8 mouse cellular contexts compared by ENCODE assay signal in genomic region chr3:30600717-30601116, GRCm38 (mm10). TPM values are rescaled to one million over a fixed set of nuclear protein-coding genes. Genes with fewer than 3 reads are reported as not detected.
DNase-seq lines count a peak whose midpoint lies in the region; ATAC-seq and TF ChIP-seq lines count a peak whose summit lies in the region.

No protein-coding gene starts in this region.

- H3K4me2 ChIP-seq in heart, embryonic 14.5 days (ENCODE audit: low read length) = peak overlapping the region; percentile 74
- peak overlapping the region; percentile 90 for H3K4me2 ChIP-seq in lung, embryonic 14.5 days

- H3K9me3 ChIP-seq in heart, embryonic 14.5 days (ENCODE audit: control insufficient read depth, low read length) = no peaks in the 10 kb centered on the region
- no peaks in the 10 kb centered on the region for H3K9me3 ChIP-seq in lung, embryonic 14.5 days (ENCODE audit: low read depth, low read length)

- peaks cover 20% of the 10 kb centered on the region for H3K36me3 ChIP-seq in heart, embryonic 14.5 days (ENCODE audit: control insufficient read depth, insufficient read depth, low read length)
- H3K36me3 ChIP-seq in lung, embryonic 14.5 days (ENCODE audit: insufficient read depth) = peaks cover 13% of the 10 kb centered on the region

- ATAC-seq in heart, embryonic 14.5 days (ENCODE audit: insufficient number of reproducible peaks, insufficient read depth, low FRiP score, low read depth) = no peak
- ATAC-seq in lung, embryonic 14.5 days (ENCODE audit: insufficient read depth) = no peak
- no peak for ATAC-seq in megakaryocyte-erythroid progenitor cell, adult 5-6 weeks (replicated peaks; ENCODE audit: low FRiP score, low TSS enrichment, poor library complexity, severe bottlenecking)

- no peaks in the 10 kb centered on the region for H3K27me3 ChIP-seq in heart, embryonic 14.5 days (ENCODE audit: control insufficient read depth, insufficient read depth, low read length)
- no peaks in the 10 kb centered on the region for H3K27me3 ChIP-seq in lung, embryonic 14.5 days (ENCODE audit: insufficient read depth, low read length)

- under 1% methylated on average over 14 of the region's 14 CpGs for WGBS in heart, embryonic 14.5 days
- WGBS in lung, embryonic 14.5 days = 1% methylated on average over 14 of the region's 14 CpGs

- H3K27ac ChIP-seq in heart, embryonic 14.5 days (replicated peaks in 1 of 2; ENCODE audit: control insufficient read depth in 1 of 2, insufficient read depth in 1 of 2, low read depth in 2 of 2, low read length in 2 of 2) = peak overlapping the region; percentile 52 to 96; a peak in 2 of 4 replicates
- peak overlapping the region; percentile 55; the same call in 1 of the 2 replicates for H3K27ac ChIP-seq in lung, embryonic 14.5 days (ENCODE audit: low read depth)

- H3K4me1 ChIP-seq in heart, embryonic 14.5 days (ENCODE audit: control insufficient read depth in 2 of 2, insufficient read depth in 2 of 2, low read length in 2 of 2) = peaks cover 6 to 8% of the 10 kb centered on the region in 2 experiments; a peak in 3 of 4 replicates
- peaks cover 7% of the 10 kb centered on the region for H3K4me1 ChIP-seq in lung, embryonic 14.5 days (ENCODE audit: insufficient read depth)

- peak overlapping the region; percentile 62 for H3K9ac ChIP-seq in heart, embryonic 14.5 days (ENCODE audit: low read length)
- H3K9ac ChIP-seq in lung, embryonic 14.5 days = peak overlapping the region; percentile 41

- peak overlapping the region; percentile 63 to 87 for H3K4me3 ChIP-seq in heart, embryonic 14.5 days (ENCODE audit: control insufficient read depth in 1 of 2, insufficient read depth in 1 of 2, low read depth in 1 of 2, low read length in 2 of 2)
- H3K4me3 ChIP-seq in lung, embryonic 14.5 days (ENCODE audit: low read depth, low read length) = peak overlapping the region; percentile 91

- peak; percentile 47 to 51 for DNase-seq in CD8-positive naive resting alpha-beta T cell, adult 2 months (ENCODE audit: low read depth in 2 of 2, low spot score in 2 of 2)
- DNase-seq in Muller cell, postnatal 12 days (ENCODE audit: inconsistent ontology term) = peak; percentile 73
- peak; percentile 72 for DNase-seq in embryo, embryonic 9.5 days (ENCODE audit: extremely low spot score)
- peak; percentile 32 to 48 for DNase-seq in kidney, postnatal 4 days
- peak; percentile 60 for DNase-seq in lung, embryonic 14.5 days
- peak; percentile 18 to 26 for DNase-seq in right cerebral cortex, postnatal 36 days (ENCODE audit: low spot score in 2 of 2)

- TF ChIP-seq CTCF in lung, embryonic 14.5 days (IDR thresholded peaks at IDR 0.05; ENCODE audit: low read depth) = no peak

RNA-seq across cellular contexts. Expression of gene Actrt3, which starts 1.0 kb away (rescaled TPM):
- not detected in 2 replicates for polyA plus RNA-seq in heart, embryonic 14.5 days (2014; fragmentation: Nextera tagmentation; extraction: Ambion mirVana)
- polyA plus RNA-seq in lung, embryonic 14.5 days (2014; fragmentation: Nextera tagmentation; extraction: Ambion mirVana) = not detected in 2 replicates
- total RNA-seq in megakaryocyte-erythroid progenitor cell, adult 5-6 weeks (2014; fragmentation: Nextera tagmentation) = not detected in 2 replicates
- total RNA-seq in megakaryocyte-erythroid progenitor cell, adult 5-6 weeks (2017) = not detected in 2 replicates

RNA-seq across cellular contexts. Expression of gene Mynn, which starts 1.1 kb away (rescaled TPM):
- polyA plus RNA-seq in heart, embryonic 14.5 days (2014; fragmentation: Nextera tagmentation; extraction: Ambion mirVana) = 23.4 and 25.9 TPM in 2 replicates
- polyA plus RNA-seq in lung, embryonic 14.5 days (2014; fragmentation: Nextera tagmentation; extraction: Ambion mirVana) = 30.7 and 35.9 TPM in 2 replicates
- total RNA-seq in megakaryocyte-erythroid progenitor cell, adult 5-6 weeks (2014; fragmentation: Nextera tagmentation) = 20.2 and 21.1 TPM in 2 replicates
- total RNA-seq in megakaryocyte-erythroid progenitor cell, adult 5-6 weeks (2017) = 20.9 and 35.4 TPM in 2 replicates

RNA-seq across cellular contexts. Expression of gene Lrriq4, which starts 43.6 kb away (rescaled TPM):
- 0.11 TPM in 1 of 2 replicates, not detected in the other for polyA plus RNA-seq in heart, embryonic 14.5 days (2014; fragmentation: Nextera tagmentation; extraction: Ambion mirVana)
- polyA plus RNA-seq in lung, embryonic 14.5 days (2014; fragmentation: Nextera tagmentation; extraction: Ambion mirVana) = not detected in 2 replicates
- total RNA-seq in megakaryocyte-erythroid progenitor cell, adult 5-6 weeks (2014; fragmentation: Nextera tagmentation) = not detected in 2 replicates
- not detected in 2 replicates for total RNA-seq in megakaryocyte-erythroid progenitor cell, adult 5-6 weeks (2017)

RNA-seq across cellular contexts. Expression of gene Lrrc34, which starts 47.0 kb away (rescaled TPM):
- polyA plus RNA-seq in heart, embryonic 14.5 days (2014; fragmentation: Nextera tagmentation; extraction: Ambion mirVana) = 0.27 and 0.68 TPM in 2 replicates
- polyA plus RNA-seq in lung, embryonic 14.5 days (2014; fragmentation: Nextera tagmentation; extraction: Ambion mirVana) = 1.7 and 1.9 TPM in 2 replicates
- total RNA-seq in megakaryocyte-erythroid progenitor cell, adult 5-6 weeks (2014; fragmentation: Nextera tagmentation) = not detected in 2 replicates
- not detected in 2 replicates for total RNA-seq in megakaryocyte-erythroid progenitor cell, adult 5-6 weeks (2017)

RNA-seq across cellular contexts. Expression of gene Mecom, which starts 52.9 kb away (rescaled TPM):
- polyA plus RNA-seq in heart, embryonic 14.5 days (2014; fragmentation: Nextera tagmentation; extraction: Ambion mirVana) = 23.0 and 24.1 TPM in 2 replicates
- 74.0 and 77.5 TPM in 2 replicates for polyA plus RNA-seq in lung, embryonic 14.5 days (2014; fragmentation: Nextera tagmentation; extraction: Ambion mirVana)
- total RNA-seq in megakaryocyte-erythroid progenitor cell, adult 5-6 weeks (2014; fragmentation: Nextera tagmentation) = 1.5 TPM in 1 of 2 replicates, not detected in the other
- 6.5 and 8.8 TPM in 2 replicates for total RNA-seq in megakaryocyte-erythroid progenitor cell, adult 5-6 weeks (2017)

Comparison
In these comparisons a context has a peak if more than half of its experiments do, and no peak if none do; other contexts are left out.
1. DNase-seq: peak in every context shown above with its lines; median percentile 73 in Muller cell, postnatal 12 days; 72 in embryo, embryonic 9.5 days; 60 in lung, embryonic 14.5 days; 49 in CD8-positive naive resting alpha-beta T cell, adult 2 months; 40 in kidney, postnatal 4 days; 22 in right cerebral cortex, postnatal 36 days.